Mouse (Mus musculus) CH12F3 (cell line): ENCODE data around the gene Gm42674.

Source experiments
- in situ Hi-C: fragments of 300-500 bp; cut with MboI; formaldehyde crosslinking; loops from 2 replicates; pipeline ENCODE4 v1.14.3; 2020; ENCODE audit warnings: low sequenced_read_pairs

The Gm42674 gene

DNA sequence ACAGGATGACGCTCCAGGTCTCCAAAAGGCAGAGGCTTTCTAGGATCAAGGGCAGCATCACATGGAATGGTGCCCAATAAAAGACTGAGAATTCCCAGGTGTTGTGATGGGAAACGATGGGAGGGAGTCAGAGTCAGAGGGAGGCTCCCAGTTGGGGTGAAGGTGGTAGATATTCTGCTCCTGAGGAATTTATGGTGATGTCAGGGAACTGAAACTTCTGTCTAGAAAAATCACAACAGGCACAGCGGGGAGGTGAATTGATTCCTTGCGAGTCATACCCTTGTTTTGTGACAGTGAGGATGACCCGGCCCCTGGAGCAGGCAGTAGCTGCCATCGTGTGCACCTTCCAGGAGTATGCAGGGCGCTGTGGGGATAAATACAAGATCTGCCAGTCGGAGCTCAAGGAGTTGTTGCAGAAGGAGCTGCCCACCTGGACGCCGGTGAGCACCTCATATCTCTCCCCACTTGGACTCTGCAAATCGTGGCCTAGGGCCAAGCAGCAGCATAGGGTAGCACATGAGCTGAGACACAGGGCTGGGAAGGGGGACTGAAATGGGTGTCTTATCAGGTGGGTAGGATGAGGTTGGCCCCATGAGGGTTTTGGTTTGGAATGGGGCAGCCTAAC lies at the start of gene Gm42674:
Gm42674 (plus strand) TSS at position 419 of the 625 bp plus-strand sequence.
- in situ Hi-C loops = no loop called here

DNA sequence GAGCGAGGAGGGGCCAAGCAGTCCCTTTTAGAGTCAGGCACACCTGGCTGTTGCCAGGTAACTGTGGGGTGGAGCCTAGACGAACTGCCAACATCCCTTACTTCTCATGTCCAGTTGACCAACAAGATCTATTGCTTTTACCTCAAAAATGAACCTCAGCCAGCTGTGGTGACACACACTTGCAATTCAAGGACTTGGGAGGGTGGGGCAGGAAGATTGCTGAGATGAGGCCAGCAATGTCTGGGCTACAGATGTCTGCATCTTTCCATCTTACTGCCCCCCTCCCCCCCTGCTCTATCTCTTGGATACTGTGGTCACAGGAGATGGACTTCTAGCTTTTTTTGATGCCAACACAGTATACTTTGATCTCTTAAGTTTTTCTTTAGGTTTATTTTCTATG lies 49.5 kb upstream of the Gm42674 start:
- in situ Hi-C loops = no loop called here

DNA sequence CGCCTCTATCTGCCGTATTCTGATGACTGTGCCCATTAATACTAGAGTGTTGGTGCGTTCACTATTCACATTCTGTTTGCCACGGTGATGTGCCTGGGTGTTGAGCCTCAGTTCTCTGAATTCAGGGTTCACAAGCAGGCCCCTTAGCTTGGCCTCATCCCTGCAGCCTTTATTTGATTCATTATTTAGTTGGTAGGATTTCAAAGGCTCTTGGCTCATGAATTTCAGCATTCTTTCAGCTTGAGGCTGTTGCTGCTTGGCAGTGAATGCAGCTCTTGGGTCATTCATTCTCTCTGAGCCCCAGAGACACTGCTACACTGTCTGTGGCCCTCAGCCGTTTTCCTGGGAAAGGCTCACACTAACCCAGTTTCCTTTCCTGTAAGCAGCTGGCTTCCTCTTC lies 45.8 kb upstream of the Gm42674 start:
- in situ Hi-C loops = no loop called here

DNA sequence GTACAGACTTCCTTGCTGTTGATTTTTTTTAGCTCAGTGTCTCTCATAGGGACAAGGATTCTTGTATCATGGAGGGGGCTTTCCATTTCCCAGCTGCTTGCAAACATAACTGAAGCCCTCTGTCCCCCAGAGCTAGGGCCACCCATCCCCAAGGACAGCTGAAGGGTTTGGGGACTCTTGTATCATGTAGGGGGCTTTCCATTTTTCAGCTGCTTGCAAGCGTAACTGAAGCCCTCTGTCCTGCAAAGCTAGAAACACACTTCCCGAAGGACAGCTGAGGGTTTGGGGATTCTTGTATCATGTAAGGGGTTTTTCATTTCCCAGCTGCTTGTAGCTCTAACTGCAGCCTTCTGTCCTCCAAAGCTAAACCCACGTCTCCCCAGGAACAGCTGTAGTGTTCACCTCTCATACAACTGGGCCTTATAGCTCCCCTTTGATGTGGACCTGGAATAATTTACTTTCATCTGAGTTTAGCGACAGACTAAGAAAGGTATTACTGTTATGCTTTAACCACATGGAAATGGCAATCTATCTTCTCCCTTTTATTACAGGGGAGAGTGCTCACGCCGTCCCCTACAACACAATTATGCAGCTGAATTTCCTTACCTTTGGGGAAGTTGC lies 41.6 kb upstream of the Gm42674 start, which contains the start of gene S100a3:
S100a3 (plus strand) TSS at position 571 of the 621 bp plus-strand sequence.
- in situ Hi-C loops = no loop called here

DNA sequence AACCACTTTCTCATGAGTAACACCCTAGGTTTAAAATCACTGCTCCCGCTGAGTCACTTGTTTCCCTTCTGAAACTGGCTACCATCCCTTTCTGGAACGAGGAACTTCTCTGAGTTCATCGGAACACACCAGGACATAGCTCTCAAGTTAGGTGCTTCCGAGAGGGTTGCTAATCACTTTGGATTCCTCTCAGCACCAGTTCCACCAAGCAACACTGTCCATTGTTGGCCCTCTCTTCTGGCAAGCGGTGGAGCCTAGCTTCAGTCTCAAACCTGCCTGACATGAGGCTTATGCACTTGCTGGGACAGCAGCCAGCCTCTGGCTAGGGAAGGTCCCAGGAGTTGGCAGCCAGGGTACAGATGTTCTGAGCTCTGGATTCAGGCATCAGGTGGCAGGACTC lies 27.0 kb upstream of the Gm42674 start:
- in situ Hi-C loops = no loop called here

DNA sequence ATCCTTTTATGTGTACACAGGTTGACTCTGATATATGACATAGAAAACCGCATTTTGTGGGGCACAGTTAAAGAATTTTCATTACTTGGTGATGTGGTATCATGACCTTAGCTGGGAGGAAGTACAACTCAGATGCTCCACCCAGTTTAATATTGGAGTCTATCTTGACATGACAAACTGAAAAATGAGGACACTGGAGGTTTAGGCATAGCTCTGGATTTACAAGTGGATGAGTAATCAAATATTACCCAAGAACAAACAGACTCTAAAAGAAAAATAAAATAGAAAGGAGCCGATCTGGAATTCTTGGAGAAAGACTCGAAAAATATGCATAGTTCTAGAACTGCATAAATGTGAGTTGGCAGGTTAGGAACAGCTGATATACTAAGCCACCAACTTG lies 26.4 kb upstream of the Gm42674 start:
- in situ Hi-C loops = no loop called here

DNA sequence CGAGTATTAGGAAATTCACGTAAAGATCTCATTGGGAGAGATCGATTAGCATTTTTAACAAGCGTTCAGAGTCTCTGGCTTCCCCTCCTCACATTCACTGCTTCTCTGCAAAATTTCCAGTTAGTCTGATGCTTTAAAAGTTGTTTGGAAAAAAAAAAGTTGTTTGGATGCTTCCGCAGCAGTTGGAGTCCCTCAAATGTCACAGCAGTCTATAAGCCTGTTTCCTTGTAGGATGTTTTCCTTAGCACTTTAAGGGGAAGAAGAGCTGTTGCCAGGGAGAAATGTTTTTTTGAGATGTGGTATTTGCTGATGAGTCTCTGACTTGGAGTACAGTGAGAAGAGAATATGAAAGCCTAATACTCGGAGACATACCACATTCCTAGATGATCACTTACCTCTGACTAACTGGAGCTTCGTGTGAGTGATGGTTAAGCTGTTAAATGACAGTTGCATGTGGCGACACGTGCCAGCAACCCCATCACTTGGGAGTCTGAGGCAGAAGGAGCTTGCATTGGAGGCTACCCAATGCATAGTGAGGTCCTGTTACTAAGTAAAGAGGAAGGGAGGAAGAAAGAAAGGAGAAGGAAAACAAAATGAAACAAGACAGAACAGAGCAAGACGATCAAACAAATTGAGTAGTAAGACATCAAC lies 25.2 kb upstream of the Gm42674 start:
- in situ Hi-C loops = no loop called here

DNA sequence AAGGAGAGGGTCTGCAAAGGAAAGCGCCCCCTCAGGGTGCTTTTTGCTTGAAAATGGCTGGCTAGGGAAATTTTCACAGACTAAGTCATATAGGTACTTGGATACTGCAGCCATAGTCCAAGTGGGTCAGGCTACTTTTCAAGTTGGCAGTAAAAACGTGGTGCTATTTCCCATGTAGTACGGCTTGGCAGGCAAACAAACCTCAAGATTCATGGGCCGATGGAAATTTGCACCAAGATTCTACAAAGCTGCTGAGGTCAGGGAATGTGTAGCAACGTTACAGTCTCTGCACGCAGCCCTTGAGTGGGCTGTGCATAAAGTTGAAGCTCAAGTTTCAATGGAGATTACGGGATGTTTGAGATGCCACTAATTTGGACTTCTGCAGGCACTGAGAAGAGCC lies 22.3 kb upstream of the Gm42674 start:
- in situ Hi-C loops = no loop called here

DNA sequence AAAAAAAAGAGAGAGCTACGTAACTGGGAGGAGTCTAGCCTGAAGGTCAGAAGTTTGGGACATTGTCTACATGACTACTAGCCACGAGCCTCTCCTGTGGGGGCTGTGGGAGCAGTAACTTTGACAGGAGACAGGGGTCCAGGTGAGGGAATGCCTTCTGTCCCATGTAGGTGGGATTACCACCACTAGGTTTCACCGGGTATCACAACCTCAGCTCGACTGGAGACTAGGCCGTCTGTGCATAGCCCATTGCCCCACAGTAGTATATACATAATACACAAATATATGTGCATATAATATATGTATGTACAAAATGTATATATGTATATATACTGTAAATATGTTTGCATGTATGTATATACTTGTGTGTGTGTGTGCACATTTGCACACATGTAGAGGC lies 20.6 kb upstream of the Gm42674 start:
- in situ Hi-C loops = no loop called here

DNA sequence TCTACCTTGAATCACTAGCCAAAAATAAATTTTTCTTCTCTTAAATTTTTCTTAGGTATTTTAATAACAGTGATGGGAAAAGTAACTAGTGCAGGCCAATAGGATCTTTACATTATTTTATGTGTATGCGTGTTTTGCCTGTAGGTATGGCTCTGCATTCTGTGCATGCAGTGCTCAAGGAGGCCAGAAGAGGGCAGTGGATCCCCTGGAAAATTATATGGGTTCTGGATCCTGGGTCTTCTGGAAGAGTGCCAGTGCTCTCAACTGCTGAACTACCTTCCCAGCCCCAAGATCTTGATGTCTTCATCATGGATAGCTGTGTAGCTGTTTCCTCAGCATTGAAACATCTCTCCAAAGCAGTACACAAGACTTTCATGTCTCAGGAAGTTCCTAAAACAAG lies 19.5 kb upstream of the Gm42674 start:
- in situ Hi-C loops = no loop called here

DNA sequence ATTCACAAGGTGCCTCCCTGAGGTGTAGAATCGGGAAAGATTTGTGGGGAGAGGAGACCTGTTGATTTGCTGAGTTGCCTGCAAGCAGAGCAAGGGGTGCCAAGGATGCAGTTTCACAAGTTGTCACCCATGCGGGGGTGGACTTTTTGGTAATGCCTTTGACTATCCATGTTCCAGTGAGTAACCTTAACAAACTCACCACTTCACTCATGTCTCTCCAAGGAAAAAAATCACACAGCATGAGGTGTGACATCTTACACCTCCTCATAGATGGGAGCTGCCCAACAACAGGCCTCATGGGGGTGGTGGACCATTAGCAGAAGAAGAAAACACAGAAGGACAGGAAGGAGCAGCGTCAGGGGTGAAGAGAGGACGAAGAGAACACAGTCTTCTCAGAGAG lies 19.1 kb upstream of the Gm42674 start:
- in situ Hi-C loops = no loop called here

DNA sequence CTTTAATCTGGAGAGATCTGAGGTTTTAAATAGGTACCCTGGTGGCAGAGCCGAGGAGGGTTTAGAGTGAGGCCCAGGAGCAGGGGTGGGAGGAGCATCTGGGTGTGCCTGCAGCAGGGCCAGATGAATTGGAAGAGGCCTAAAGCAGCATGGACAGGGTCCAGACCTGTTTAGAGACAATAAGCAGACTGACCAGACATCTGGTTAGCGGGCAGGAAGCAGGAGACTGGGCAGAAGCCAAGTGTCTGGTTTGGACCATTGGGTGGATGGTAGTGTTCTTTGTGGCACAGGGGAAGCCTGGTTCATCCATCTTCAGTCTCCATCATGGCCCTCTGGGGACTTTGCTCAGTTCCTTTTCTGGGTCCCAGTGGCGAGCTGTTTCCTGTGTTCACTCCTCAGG lies 17.8 kb upstream of the Gm42674 start:
- in situ Hi-C loops = no loop called here

DNA sequence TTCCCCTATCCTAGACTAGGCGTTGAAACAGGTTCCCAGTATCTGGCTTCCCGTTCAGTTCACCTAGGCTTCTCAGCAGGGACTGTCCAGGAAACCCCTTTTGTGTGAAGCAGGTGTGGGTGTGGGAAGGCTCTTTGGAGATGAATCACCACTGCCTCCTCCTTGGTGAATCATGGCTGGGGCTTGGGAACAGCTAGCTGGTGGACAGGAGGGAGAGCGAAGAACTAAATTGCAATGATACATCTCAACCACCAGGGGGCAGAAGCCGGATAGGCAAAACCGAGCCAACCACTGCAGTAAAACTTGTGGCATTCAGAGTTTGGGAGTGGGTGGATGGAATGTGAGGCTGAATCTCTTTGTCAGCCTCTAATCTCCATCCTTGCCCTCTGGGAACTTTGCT lies 16.1 kb upstream of the Gm42674 start:
- in situ Hi-C loops = no loop called here

DNA sequence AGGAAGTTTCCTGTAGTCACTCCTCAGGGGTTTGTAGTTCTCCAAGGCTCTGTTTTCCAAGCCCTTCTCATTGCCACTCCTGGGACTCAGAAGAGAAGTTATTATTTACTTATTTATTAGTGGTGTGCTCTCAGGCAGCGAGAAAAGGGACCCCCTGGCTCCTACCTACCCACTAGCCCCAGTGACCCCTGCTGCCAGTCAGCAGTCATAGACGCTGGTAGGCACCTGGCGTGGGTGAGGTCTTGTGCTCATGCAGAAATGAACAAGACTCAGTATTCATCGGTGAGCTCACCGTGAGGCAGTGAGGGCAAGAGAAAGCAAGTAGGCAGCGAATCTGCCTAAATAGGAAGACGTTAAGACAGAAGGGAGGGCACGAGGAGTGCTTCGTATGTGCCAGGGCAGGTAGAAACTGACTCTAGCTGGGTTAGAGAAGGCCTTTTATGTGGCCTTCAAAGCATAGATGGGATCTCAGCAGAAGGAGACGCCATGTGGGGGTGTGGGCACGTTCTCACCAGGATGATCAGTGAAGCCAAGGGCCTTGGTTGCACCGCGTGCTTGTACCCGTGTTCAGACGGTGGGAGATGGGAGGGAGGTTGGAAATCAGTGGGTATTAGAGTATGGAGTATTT lies 15.6 kb upstream of the Gm42674 start:
- in situ Hi-C loops = no loop called here

DNA sequence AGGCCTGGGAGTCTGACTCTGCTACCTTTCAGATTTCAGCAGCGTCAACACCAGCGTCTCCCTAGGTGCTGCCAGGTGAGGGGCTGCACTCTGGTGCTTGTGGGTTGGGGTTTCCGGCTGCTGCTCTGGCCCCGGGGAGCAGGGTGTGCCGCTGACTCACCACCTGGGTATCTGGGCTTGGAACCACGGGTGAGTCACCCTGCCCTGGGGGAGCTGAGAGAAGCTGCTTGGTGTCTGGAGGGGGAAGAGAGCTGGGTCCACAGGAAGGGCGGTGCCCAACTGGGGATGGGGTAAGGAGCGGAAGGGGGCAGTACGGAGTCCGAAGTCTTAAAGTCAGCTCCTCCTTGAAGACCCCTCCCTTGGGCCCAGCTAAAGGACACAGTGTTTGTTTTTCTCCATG lies 14.8 kb upstream of the Gm42674 start:
- in situ Hi-C loops = no loop called here

DNA sequence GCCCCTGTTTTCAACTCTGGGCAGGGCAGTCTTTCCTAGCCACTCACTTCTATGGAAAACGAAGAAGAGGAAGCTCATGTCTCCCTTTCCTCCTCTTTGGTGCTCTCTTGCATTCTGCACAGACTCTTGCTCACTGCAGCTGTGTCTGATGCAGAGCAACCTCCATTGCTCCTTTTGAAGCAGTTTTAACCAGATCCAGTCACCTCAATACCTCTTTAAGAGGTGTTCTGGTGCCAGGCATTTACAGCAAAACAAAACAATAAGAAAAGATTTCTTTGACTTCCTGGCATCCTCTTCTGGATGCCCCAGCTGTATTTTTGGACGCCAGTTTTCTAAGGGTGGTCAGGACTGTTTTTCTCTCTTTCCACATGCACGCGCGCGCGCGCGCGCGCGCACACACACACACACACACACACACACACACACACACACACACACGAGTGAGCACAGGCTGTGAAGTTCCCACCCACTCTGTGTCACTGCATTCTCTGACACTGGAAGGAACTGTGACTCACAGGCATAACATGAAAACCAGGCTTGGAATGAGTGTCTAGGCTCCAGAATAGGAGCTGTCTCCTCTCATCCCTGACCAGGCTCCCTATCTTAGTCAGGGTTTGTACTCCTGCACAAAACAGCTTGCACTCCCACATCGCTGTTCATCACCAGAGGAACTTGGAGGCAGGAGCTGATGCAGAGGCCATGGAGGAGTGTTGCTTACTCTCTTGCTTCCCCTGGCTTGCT lies 14.2 kb upstream of the Gm42674 start:
- in situ Hi-C loops = no loop called here

DNA sequence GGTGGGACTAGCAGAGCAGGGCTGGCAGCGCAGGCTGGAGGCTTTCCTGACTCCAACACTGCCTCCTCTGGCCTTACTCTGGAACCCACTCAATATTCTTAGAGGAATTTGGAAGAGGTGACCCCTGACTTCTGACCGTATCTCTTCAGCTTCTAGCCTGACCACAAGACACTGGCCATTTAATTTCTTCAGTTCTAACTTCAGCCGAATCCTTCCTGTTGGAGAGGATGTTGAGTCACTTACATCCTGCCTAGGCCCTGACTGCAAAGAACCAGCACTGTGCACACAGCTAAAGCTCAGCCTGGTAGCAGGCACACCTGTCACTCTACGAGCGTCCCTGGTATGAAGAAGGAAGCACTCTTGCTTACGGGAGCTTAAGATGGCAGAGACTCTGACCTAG lies 12.3 kb upstream of the Gm42674 start:
- in situ Hi-C loops = no loop called here

DNA sequence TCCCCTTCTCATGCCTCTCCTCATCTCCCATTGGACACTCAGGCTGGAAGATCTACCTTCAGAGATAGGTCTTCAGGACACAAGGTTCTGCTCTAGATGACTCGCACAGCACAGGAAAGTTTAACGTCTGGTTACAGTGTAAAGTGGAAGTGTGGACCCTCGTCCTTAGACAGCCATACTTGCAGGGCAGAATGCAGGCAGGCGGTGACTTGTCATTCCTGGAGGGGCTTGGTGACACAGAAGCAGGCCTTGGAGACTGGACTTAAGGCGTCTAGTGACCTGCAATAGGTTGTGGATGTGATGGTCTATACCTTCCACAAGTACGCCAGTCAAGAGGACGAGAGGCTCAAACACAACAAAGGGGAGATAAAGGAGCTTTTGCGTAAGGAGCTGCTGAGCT lies 11.8 kb upstream of the Gm42674 start, which contains the start of gene S100a2:
S100a2 (plus strand) TSS at position 301 of the 400 bp plus-strand sequence.
- in situ Hi-C loops = no loop called here

DNA sequence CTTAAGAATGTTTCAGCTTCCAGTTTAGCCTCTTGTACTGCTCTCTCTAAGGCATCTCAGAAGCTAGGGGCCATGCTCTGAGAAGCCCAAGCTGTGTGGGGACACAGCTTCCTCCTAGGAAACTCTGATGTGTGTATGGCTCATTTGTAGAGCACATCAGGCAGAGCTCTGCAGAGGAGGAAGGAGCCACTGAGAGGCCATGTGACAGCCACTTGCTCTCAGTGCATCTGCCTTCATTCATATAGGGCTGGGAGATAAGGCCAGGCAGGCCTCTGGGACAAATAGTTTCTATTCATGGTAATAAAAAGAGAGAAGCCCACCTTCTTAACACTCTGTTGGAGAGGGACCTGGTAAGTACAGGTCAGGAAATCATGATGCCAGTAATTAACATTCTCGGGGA lies 7.2 kb upstream of the Gm42674 start:
- in situ Hi-C loops = no loop called here

DNA sequence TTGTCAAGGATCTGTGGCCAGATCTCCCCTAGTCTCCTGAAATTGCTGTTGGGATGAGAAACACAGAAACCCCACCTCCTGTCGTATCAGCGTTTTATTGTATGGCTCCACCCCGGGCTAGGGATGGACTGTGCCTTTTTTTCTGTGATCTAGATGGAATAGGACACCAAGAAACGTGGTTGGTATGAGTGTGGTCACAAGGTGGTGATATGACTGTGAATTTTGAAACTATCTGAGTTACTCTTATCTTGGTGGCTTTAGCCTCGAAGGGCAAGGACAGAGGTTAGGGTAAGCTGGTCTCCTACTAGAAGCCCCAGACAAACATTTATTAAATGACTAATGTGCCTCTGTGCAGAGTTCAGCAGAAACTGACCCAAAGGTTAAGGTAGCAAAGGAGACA lies 6.1 kb upstream of the Gm42674 start:
- in situ Hi-C loops = no loop called here

DNA sequence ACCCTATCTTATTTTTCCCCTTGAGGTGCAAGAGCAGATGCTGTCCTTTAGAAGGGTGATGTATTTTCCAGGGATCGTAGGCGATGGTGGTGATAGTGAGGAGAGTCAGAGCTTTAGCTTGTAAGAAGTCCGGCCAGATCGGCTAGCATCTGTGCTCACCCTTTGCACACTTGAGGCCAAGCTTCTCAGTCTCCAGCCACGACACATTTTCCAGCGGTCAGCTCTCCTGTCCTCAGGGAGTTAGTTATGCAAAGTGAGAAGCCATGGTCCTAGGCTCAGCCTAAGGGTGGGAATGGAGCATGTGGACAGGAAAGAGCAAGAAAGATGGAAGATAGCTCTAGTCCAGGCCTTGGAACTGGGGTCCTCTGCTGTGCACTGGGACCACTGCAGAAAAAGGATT lies 4.9 kb upstream of the Gm42674 start:
- in situ Hi-C loops = no loop called here
